Mouse (Mus musculus): ENCODE results near the gene Nudt6.

Gene Nudt6

DNA sequence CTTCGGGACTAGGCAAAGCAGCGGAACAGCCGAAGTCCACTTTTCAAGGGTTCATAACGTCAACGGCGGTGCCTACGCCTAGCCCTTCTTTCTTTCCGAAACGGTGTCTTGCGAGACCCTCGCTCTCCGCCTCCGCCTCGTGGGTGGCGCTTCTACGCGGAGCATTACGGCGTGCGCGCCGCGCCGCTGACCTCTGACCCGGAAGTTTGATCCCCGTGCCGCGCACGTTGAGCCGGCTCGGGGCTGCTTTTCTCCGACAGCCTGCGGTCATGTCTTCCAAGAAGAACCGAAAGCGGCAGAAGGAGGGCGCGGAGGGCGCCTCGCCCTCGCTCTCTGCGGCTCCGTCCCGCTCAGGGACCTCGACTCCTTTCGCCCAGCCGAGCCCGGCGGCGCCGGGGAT is at the start of gene Nudt6:
Gene Nudt6 (minus strand): TSS at position 140 of the 400 bp plus-strand sequence.
- DNase-seq (ENCODE audit: low spot score in 2 of 2), result peak; percentile 87

GRCm38 (mm10) chr3:37469353-37469752 is 49.3 kb upstream of the Nudt6 start:
- no peak for DNase-seq (ENCODE audit: low spot score in 2 of 2)

GRCm38 (mm10) chr3:37468170-37468569 is 48.2 kb upstream of the Nudt6 start:
- no peak for DNase-seq (ENCODE audit: low spot score in 2 of 2)

DNA sequence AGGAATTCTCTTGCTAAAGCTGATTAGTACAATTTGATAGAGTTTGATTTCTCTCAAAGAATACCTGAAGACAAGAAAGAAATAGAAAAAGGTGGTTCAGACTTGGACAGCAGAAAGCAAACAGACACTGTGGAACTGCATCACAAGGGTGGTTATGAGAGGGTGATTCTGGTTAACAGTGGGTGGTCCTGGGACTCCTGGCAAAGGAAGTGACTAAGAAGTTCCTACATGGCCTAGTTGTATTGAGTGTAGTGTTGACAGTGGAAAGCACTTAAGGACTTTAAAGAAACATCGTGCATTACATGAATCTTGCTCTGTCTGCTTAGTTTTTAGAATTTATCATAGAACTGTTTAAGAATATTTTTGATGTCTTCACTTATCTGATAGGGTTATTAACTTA is 36.0 kb upstream of the Nudt6 start:
- no peak for DNase-seq (ENCODE audit: low spot score in 2 of 2)

DNA sequence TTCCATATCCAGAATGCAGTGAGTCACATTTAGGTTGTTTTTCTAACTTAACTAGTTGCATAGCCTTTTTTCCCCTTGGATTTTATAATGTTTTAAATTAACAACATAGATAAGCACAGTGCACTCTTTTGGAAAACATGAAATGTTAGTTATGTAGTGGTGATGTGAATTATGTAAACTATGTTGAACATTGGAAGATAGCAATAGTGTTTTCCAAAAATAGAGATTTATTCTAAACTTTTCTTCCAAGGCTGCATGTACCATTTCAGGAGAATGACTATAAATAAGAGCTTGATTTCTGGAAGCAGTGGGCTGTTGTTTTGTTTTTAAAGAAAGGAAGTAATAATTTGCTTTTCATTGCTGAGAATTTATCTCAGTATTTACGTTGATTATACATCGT is 23.4 kb upstream of the Nudt6 start:
- no peak for DNase-seq (ENCODE audit: low spot score in 2 of 2)

GRCm38 (mm10) chr3:37439770-37440169 is 19.8 kb upstream of the Nudt6 start:
- DNase-seq (ENCODE audit: low spot score in 2 of 2), result no peak

GRCm38 (mm10) chr3:37430359-37430758 is 10.3 kb upstream of the Nudt6 start:
- peak in 1 of 2 experiments; percentile 6 for DNase-seq (ENCODE audit: low spot score in 2 of 2)

GRCm38 (mm10) chr3:37426069-37426468 is 6.1 kb upstream of the Nudt6 start:
- no peak for DNase-seq (ENCODE audit: low spot score in 2 of 2)

DNA sequence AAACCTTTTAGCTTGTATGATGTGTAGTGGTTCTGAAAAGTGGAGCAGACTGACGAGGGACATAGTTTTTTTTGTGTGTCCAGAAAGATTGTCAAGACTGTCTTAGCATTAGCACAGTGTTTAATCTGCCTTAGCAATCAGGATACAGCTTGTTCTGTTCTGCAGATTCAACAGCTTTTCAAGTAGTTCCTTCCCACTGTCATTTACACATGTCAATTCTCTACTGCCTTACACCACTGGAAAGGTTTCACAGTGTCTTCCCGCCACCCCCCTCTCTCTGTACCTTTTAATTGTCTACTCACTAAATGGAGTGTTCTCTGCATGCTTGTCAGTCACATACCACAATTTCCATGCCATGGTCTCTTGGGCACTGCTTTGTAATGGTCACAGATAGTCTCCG is 1.2 kb upstream of the Nudt6 start:
- no peak for DNase-seq (ENCODE audit: low spot score in 2 of 2)

- peak; percentile 5 to 33 for DNase-seq (ENCODE audit: low spot score in 2 of 2)
Observed at GRCm38 (mm10) chr3:37420641-37421040, 630 bp upstream of the Nudt6 start.

GRCm38 (mm10) chr3:37419458-37419991 is 486 bp downstream of the Nudt6 start, which contains the start of gene Spata5:
Gene Spata5 (plus strand): TSS chr3:37419896.
- peak; percentile 98 to 100 for DNase-seq (ENCODE audit: low spot score in 2 of 2)

GRCm38 (mm10) chr3:37418961-37419457 is 1.0 kb downstream of the Nudt6 start:
- DNase-seq (ENCODE audit: low spot score in 2 of 2), result peak; percentile 81 to 82

DNA sequence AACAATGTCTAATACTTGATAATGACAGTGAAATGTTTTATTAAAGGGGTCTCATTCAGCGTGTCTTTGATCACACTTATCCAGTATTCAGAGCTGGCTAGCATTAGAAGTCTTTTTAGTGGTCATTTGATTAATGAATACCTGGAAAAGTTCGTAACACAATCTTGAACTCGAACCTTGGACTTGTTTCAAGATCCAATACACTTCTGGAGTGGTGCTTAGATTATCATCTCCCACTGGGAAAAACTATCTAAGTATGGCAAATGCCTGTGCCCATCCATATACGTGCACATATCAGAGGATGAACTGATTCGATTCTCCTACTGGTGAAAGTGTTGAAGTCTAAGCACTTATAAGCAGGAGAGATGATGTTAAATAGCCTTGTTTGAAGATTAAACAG is 1.7 kb downstream of the Nudt6 start:
- DNase-seq (ENCODE audit: low spot score in 2 of 2), result no peak

DNA sequence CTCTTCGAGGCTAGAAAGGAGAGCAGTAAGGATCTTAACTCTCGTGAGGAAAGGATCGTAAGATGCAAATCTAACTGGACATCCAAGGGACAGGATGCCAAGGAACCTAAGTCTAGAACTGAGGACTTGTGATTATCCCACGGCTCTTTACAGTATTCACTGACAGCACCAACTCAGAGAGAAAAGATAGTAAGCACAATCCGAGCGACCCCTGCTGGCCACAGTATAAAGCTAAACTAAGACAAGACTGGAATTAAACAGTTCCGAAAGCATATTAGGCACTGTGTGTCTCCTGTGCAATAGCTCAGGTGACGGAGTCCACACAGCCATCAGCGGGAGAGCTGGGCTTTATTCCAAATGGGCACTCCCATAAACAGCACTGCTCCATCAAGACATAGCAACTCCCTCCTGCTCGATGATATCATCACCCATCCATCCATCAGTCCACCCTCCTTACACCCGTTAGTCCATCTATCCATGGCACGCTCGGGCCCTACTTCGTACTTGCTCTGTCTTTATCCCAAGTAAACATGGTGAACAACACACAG is 5.5 kb downstream of the Nudt6 start:
- peak; percentile 45 to 66 for DNase-seq (ENCODE audit: low spot score in 2 of 2)

DNA sequence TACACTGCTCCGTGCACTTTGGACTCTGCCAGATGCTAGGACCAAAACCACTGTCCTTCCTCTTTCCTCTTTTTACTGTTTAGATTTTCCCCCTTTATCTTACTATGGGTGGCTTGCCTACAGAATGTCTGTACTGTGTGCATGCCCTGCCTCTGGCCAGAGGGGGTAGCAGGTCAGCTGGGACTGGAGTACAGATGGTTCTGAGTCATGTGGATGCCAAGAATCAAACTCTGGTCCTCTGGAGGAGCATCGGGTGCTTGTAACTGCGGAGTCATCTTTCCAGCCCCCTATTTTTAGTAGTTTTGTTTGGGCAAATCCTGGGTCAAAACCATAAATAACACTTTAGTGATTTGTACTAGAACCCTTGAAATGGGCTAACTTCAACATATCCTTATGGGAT is 6.6 kb downstream of the Nudt6 start:
- DNase-seq (ENCODE audit: low spot score in 2 of 2), result no peak

DNA sequence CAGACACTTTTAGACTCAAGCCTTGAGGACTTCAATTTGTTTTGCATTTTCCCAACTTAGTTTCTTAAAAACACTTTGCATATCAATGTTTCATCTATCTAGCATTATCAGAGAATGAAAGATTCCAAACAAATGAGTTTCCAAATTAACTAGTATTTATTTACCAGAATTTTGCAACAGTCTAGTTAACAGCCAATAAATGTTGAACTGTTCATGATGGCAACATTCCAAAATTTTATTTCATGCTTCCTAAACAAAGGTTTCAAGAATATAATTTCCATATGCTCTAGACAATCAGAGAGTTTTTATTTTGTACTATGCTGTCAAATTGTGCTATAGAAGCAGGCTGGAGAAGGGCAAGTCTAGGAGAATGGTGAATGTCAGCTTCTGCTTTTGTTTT is 12.4 kb downstream of the Nudt6 start:
- no peak for DNase-seq (ENCODE audit: low spot score in 2 of 2)

GRCm38 (mm10) chr3:37401729-37402610 is 18.0 kb downstream of the Nudt6 start:
- no peak for DNase-seq (ENCODE audit: low spot score in 2 of 2)

DNA sequence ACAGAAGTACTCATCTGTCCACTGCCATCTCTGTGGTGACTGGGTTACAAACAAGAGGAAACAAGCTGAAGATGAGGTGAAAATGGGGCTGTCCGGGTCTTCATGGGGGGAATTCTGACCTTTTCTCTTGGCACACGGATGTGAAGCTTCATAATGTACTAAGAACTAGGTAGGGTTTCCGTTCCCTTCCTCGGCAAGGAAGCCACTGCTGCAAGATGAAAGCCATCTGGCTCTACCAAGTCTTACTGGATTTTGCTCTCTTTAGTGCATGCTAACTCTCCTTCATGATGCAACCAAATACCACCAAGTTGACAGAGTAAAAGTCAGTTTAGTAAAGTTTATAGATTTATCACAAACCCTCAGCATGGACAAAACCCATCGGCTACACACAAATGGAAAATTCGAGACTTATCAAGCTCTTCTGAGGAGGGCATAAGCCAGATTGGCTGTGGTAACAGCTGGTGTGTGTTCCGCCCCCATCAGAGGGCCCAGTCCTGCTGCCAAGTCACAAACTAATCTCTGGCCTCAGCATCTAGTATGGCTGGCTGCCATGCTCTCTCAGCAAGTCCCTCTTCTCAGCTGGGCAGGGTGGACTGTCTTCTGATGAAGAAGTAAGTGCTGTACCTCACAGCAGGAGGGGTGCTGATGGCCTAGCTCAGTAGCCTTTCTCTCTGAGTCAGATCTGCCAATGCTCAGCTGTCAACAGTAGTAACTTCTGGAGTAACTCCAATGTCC is 21.2 kb downstream of the Nudt6 start:
- peak in 1 of 2 experiments; percentile 7 for DNase-seq (ENCODE audit: low spot score in 2 of 2)

GRCm38 (mm10) chr3:37397646-37398045 is 22.4 kb downstream of the Nudt6 start:
- DNase-seq (ENCODE audit: low spot score in 2 of 2), result no peak

GRCm38 (mm10) chr3:37396930-37397608 is 22.9 kb downstream of the Nudt6 start:
- no peak for DNase-seq (ENCODE audit: low spot score in 2 of 2)

GRCm38 (mm10) chr3:37387310-37387709 is 32.7 kb downstream of the Nudt6 start:
- DNase-seq (ENCODE audit: low spot score in 2 of 2), result no peak
